Comparison of ENCODE assay signal across 18 mouse cellular contexts in the genomic region with DNA sequence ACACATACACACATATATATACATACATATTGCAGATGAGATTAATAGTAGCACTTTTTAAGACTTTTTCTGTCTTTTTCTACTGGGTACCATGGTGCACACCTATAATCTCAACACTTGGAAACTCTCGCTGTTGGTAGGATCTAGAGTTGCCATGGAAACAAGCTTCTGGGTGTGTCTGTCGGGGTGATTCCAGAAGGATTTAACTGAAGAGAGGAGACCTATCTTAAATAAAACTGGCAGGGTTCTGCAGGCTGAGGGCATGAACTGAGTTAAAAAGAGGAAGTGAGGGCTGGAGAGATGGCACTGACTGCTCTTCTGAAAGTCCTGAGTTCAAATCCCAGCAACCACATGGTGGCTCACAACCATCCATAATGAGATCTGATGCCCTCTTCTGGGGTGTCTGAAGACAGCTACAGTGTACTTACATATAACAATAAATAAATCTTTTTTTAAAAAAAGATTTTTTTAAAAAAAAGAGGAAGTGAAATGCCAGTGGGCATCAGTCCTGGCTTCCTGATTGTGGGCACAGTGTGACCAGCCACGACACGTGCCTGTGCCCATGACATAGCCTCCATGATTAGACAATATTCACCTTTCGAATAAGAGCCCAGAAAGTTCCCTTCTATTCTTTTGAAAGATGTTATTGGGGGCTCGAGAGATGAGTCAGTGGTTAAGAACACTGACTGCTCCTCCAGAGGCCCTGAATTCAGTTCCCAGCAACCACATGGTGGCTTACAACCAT. TPM values are rescaled to one million over a fixed set of nuclear protein-coding genes. Genes with fewer than 3 reads are reported as not detected.
"Had no signal": no experiment of that assay in that cellular context is flagged by ENCODE, and none has a peak within 500 bp of the region (broad histone marks: within the 10 kb centered on the region; RNA-seq: fewer than 3 reads in every experiment).

No protein-coding gene starts in this region.

- H3K4me2 ChIP-seq: limb, embryonic 15.5 days; liver, embryonic 12.5 days; lung, embryonic 15.5 days; midbrain, embryonic 15.5 days; neural tube, embryonic 12.5 days; stomach, embryonic 15.5 days had no signal

- ATAC-seq: liver, embryonic 12.5 days; midbrain, embryonic 15.5 days had no signal

- H3K9me3 ChIP-seq: limb, embryonic 15.5 days; liver, embryonic 12.5 days; lung, embryonic 15.5 days; midbrain, embryonic 10.5 days; midbrain, embryonic 15.5 days; neural tube, embryonic 12.5 days; stomach, embryonic 15.5 days had no signal

- DNase-seq: kidney, adult 9 months; kidney, postnatal 10 days; kidney, postnatal 4 days; lung, postnatal 14 days; thymus, adult 2 months; thymus, postnatal 25 days had no signal

- H3K9ac ChIP-seq: limb, embryonic 15.5 days; liver, embryonic 12.5 days; lung, embryonic 15.5 days; midbrain, embryonic 15.5 days; neural tube, embryonic 12.5 days; stomach, embryonic 15.5 days had no signal

- H3K4me1 ChIP-seq: midbrain, embryonic 15.5 days; neural tube, embryonic 12.5 days had no signal

- H3K4me3 ChIP-seq: layer of hippocampus, adult 2 months; limb, embryonic 15.5 days; liver, embryonic 12.5 days; lung, embryonic 15.5 days; midbrain, embryonic 10.5 days; midbrain, embryonic 15.5 days; neural tube, embryonic 12.5 days; stomach, embryonic 15.5 days had no signal

- H3K36me3 ChIP-seq: limb, embryonic 15.5 days; liver, embryonic 12.5 days; lung, embryonic 15.5 days; midbrain, embryonic 10.5 days; midbrain, embryonic 15.5 days; neural tube, embryonic 12.5 days; stomach, embryonic 15.5 days had no signal

- H3K27me3 ChIP-seq: limb, embryonic 15.5 days; liver, embryonic 12.5 days; lung, embryonic 15.5 days; midbrain, embryonic 15.5 days; neural tube, embryonic 12.5 days; stomach, embryonic 15.5 days had no signal

- H3K27ac ChIP-seq: layer of hippocampus, adult 2 months; limb, embryonic 15.5 days; liver, embryonic 12.5 days; lung, embryonic 15.5 days; midbrain, embryonic 10.5 days; midbrain, embryonic 15.5 days; neural tube, embryonic 12.5 days; stomach, embryonic 15.5 days had no signal

RNA-seq across cellular contexts. Expression of a gene that starts 4.8 kb away (rescaled TPM):
- total RNA-seq: layer of hippocampus, adult 2 months; left cerebral cortex, adult 18-20 months; left cerebral cortex, postnatal 14 days; monocyte, adult 5-6 weeks had no signal
- polyA plus RNA-seq: lung, embryonic 15.5 days had no signal

RNA-seq across cellular contexts. Expression of a gene that starts 45.3 kb away (rescaled TPM):
- total RNA-seq: monocyte, adult 5-6 weeks; neutrophil, adult 5-6 weeks had no signal
